Mouse (Mus musculus) brown adipose tissue, adult 24 weeks (tissue): ENCODE results near the gene Sec24a. TPM values are rescaled to one million over a fixed set of nuclear protein-coding genes. Genes with fewer than 3 reads are reported as not detected.

Source experiments
- H3K27ac ChIP-seq: fragments of 200-500 bp; replicated peaks from 2 replicates; pipeline ENCODE4 v1.5.1; 2012; ENCODE audit warnings: low read depth, mild to moderate bottlenecking, low read length
- H3K4me1 ChIP-seq: fragments of 200-500 bp; 2 replicates; pipeline ENCODE4 v1.6.1; 2012; ENCODE audit warnings: low read length, mixed read lengths; ENCODE audit not compliant: control insufficient read depth, insufficient read depth, insufficient read length
- H3K4me3 ChIP-seq: fragments of 200-500 bp; 2 replicates; pipeline ENCODE4 v1.5.1; 2012; ENCODE audit warnings: low read depth, mild to moderate bottlenecking, low read length, moderate library complexity; ENCODE audit not compliant: insufficient read depth
- polyA plus RNA-seq: library from polyadenylated mRNA; stranded (reverse); fragments of >200 nt; gene quantifications from 2 replicates; pipeline ENCODE4 v1.2.4, GENCODE M21; 2012; ENCODE audit not compliant: missing spikeins, insufficient read depth, insufficient read length

Sec24a gene
- polyA plus RNA-seq, 1 experiment = 12.5 TPM

DNA sequence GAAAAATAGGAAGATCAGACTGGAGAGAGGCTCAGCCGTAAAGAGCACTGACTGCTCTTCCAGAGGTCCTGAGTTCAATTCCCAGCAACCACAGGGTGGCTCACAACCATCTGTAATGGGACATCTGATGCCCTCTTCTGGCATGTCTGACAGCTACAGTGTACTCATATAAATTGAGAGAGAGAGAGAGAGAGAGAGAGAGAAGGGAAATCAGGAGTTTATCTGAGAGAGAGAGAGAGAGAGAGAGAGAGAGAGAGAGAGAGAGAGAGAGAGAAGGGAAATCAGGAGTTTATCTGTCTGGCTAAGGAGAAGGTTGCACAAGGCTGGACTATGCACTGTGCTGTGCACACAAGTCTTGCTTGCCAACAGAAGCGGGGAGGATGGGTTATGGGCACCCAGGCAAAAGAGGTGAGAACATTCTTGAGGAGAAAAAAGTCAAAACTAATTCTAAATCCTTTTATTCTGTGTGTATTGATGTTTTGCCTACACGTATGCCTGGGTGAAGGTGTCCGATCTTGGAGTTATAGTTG is 110.5 kb downstream of the Sec24a start:
- peaks cover 17% of the 10 kb centered on the region for H3K4me1 ChIP-seq
- no peak overlapping the region for H3K27ac ChIP-seq
- H3K4me3 ChIP-seq = no peak overlapping the region

DNA sequence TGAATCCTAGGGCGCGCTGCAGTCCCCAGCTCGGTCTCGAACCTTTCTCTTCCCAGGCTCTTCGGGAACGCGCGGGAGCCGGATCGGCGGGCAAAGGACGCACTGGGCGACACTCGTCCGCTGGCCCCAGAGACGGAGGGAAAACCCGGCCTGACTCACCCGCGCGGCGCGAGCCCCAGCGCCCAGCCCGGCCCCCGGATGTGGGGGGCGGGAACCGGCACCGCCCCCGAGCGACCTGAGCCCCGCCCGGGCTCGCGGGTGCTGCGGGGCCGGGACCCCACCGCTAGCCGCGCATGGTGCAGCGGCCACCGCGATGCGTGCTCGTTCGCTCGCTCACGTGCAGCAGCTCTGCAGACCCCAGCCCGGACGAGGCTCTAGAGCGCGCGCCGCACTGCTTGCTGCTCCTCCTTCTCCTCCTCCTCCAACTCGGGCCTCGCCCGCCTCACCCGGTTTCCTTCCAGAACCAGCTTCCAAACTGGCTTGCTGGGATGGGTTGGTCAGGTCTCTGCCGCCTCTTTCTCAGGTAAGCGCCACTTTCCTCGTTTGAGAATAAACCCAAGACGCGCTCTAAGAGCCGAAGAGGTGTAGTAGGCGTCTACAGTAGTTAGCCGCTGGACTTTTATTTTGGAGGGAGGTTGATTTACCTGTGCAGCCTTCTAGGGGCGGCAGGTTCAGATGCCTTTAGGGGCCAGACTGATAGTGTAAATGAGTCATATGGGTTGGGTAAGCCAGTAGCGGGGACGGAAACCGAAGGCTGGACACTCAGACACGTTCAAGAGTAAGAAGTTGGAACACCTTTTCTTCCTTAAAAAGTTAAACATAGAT is 112.5 kb downstream of the Sec24a start, which contains the start of the genes N4bp3 and D930048N14Rik:
Gene N4bp3, minus strand, starts transcription at position 152 of the 825 bp plus-strand sequence.
Gene D930048N14Rik, plus strand, starts transcription at position 264 of the 825 bp plus-strand sequence.
- Histone ChIP-seq H3K4me3 (peak within 1 kb of the TSS; percentile 77), H3K27ac (peak within 1 kb of the TSS; percentile 93), H3K4me1 (peaks cover 5% of the 10 kb centered on the region)

DNA sequence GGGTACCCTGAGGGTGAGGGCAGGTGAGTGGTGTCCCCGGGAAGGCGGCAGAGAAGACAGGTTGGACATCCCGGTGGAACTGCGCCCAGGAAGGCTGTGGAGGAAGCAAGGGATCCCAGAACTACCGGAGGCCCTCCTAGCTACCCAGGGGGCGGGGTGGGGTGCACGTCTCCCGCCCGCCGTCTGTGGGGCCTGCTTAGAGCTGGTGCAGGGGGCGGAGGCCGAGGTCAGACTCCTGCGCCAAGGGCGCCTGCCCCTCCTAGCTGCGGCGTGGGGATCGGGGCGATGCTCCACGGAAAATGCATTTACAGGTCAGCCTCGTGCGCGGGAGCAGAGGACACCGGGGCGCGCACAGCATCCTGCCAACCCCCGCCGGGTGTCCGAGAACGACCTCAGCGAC is 113.2 kb downstream of the Sec24a start:
- Histone ChIP-seq H3K4me1 (peaks cover 8% of the 10 kb centered on the region), H3K27ac (peak overlapping the region; percentile 93), H3K4me3 (peak overlapping the region; percentile 77)

DNA sequence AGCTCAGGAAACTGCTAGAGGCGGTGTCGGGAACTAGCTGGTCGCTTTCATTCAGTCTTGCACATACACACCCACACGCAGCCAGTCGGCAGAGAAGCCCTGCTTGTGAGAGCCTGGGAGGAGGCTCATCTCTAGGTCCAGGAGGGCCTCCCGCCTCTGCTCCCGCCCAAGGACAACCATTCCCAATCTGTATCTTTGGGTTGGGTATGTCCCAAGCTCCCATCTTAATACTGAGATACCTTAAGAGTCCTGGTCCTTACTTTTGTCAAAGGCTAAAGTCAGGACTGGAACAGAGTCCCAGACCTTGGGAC is 113.6 kb downstream of the Sec24a start:
- Histone ChIP-seq H3K27ac (peak overlapping the region; percentile 93), H3K4me3 (peak overlapping the region; percentile 77), H3K4me1 (peaks cover 10% of the 10 kb centered on the region)

DNA sequence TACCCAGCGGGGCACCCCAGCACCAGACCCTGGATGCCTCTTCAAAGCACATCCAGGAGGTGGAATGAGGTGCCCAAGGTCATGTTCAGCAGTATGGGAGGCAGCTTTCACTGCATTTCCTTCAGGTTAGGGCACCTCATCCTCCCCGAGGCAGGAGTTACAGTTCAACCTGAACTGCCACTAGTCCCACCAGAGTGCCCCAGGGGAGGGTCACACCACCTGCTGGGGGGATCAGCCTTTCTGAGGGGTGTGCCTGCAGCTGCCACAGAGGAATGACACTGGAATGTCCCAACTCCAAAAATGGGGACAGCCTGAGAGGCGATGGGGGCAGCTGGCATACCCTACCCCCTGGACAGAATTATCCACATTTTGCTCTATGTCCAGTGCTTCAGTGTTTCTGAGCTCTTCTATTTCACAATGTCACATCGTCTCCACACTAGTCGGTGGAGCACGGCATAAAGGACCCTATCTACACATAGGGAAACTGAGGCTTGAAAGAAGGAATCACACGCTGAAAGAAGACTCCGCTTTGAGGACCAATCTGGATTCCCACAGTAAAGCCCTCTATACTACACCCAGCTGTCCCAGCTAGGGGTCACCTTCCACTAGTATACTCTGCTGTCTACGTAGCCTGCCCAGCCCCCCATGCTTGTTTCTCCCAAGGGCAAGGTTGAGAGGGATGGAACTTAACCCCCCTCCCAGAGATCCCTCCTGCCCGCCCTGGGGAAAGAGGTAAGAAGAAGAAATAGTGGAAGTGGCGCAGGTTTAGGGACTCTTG is 114.1 kb downstream of the Sec24a start:
- Histone ChIP-seq H3K4me3 (peak overlapping the region; percentile 77), H3K4me1 (peaks cover 12% of the 10 kb centered on the region), H3K27ac (peak overlapping the region; percentile 93)

DNA sequence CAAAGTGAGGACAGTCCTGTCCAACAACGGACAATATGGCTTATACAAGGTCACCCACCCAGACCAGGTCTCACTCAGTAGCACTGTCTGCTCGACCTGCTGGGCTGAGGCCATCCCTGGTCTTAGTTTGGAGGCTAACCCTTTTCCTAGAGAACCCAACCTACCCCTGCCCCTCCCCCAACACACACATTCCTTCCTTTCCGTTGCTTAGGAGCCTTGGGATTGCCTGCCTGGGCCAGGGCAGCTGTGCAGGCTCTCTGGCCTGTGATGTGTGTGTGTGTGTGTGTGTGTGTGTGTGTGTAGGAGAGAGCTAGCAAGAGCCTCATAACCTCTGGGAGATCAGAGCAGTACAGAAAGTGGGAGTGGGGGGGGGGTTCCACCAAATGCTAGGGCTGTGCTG is 114.9 kb downstream of the Sec24a start:
- peak overlapping the region; percentile 77 for H3K4me3 ChIP-seq
- peak overlapping the region; percentile 93 for H3K27ac ChIP-seq
- H3K4me1 ChIP-seq = peaks cover 19% of the 10 kb centered on the region

DNA sequence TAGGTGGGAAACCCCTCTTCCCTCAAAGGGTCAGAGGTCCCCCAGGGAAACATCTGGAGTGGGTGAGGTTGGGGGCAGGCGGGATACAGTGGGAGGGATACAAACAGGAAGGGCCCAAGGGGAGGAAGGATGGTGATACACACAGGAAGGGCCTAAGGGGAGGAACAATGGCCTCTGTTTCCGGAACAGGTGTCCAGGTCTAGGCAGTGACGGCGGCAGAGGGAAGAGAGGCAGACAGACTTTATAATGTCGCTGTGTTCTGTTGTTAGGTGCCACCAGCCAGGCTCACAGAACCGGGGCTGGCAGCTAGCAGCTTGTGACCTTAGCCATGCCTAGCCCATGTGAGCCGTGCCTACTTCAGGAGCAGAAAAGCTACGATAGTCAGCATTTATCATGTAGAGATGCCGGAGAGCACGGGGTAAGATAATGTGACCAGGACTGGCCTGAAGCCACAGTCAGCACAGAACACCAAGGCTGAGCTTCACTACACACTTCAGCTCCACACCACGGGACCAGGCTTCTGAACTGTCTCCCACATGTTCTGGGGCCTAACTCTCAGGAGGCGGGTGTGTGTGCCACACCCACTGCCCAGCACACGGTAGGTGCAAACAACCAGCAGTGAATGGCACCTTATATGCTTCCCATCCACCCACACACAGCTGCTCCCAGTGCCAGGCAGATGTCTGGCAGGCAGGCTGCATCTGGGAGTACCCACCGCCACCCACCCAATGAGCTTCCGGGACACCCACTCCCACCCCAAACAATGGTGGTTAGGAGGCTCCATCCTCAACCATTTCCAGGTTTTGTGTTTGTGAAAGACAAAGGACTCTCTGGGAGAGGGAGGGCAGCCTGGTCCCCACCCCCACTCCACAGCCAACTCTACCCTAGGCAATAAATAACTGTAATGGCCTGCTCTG is 116.4 kb downstream of the Sec24a start:
- Histone ChIP-seq H3K27ac (peak overlapping the region; percentile 98), H3K4me3 (peak overlapping the region; percentile 53), H3K4me1 (peaks cover 28% of the 10 kb centered on the region)

DNA sequence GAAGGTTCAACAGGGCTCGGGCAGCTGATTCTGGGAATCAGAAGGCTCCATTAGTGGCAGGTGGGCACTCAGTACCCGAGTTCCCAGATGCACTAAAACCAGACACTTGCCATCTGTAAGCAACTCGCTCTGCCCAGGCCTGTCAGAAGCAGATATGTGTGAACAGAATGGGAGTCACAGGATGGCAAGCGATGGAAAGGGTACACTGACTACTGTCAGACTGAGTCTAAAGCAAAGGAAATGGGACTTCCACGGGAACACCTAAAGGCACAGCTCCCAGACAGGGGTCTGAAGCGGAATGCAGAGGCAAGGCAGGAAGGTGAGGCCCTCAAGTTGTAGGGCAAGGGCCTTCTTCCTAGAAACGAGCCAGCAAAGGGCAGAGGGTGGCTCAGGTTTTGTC is 117.2 kb downstream of the Sec24a start:
- Histone ChIP-seq H3K27ac (peak overlapping the region; percentile 95), H3K4me3 (peak overlapping the region; percentile 53)

DNA sequence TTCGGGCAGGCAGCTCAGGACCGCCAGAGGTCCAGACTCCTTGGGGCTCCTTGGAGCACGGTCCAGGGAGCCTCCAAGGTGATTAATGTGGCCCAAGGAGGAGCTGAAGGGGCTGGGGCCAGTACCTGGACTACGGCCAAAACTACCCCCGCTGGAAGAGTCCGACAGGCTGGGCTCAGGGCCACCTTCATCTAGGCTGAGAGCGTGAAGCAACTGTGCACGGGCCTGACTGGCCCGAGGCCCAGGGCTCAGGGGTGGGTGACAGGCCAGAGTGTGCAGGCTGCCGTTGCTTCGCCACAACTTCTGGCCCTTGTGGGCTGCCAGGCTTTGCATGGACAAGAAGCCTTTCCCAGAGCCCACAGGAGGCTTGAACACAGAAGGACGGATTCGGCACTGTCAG is 118.1 kb downstream of the Sec24a start:
- H3K4me3 ChIP-seq = peak overlapping the region; percentile 53
- peak overlapping the region; percentile 95 for H3K27ac ChIP-seq
- peaks cover 35% of the 10 kb centered on the region for H3K4me1 ChIP-seq

More for the DNA sequence above, 117.2 kb downstream of the Sec24a start:
- H3K4me1 ChIP-seq = peaks cover 29% of the 10 kb centered on the region

DNA sequence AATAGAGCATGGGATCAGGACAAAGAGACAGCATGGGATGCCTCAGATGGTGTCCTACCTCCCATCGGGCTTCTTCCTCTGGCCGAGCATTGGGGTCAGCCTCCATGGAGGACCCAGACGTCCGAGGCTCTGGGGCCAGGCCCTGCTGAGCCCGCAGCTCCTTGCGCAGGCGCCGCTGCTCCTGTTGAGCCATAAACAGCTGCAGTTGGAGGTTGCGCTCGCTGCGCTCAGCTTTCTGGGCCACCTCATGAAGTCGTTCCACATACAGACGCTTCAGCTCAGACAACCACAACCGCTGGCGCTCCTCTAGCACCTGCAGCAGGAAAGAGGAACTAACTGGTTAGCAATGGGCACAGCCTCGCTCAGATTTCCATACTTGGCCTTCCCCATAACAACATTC is 119.2 kb downstream of the Sec24a start:
- H3K4me3 ChIP-seq = no peak overlapping the region
- 0 out of 2 replicates have a peak overlapping the region, but pooled peaks have one; percentile 95 for H3K27ac ChIP-seq
- H3K4me1 ChIP-seq = peaks cover 35% of the 10 kb centered on the region

DNA sequence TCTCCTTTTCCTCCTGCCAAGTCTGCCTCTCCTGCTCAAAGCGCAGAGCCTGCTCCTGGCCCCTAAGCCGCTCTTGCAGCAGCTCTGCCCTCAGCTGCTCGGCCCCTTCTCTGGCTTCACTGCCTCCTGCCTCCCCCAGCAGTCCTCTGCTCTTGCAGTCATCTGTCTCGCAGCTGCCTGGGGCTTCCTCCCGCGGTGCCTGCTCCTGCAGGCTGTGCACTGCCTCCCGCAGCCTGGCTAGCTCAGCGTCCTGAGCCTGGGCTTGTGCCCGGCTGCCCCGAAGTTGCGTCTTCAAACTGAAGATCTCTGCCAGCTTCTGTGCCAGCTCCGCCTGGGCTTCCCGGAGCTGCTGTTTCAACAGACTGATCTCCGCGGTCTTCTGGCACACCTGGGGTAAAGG is 119.7 kb downstream of the Sec24a start:
- no peak overlapping the region for H3K27ac ChIP-seq

DNA sequence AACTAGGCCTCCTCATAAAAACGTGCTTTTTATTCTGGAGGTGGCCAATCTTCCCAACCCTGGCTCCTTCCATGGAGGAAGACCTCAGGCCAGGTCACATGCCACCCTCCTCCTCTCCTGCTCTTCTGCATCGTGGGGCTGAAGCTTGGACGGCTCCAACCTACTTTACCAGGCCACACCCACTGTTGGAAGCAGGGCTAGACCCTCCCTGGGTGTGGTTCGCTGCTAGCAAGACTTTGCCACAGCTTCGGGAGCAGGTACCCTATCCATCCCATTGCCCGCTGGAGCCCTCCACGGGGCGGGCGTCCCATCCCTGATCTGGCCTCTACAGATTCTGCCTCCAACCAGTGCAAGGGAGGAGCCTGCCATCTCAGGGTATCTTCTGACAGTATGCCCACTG is 120.2 kb downstream of the Sec24a start:
- H3K27ac ChIP-seq = no peak overlapping the region
- peaks cover 35% of the 10 kb centered on the region for H3K4me1 ChIP-seq
- H3K4me3 ChIP-seq = no peak overlapping the region

More for the DNA sequence above, 119.7 kb downstream of the Sec24a start:
- peaks cover 35% of the 10 kb centered on the region for H3K4me1 ChIP-seq
- H3K4me3 ChIP-seq = no peak overlapping the region
